Mouse (Mus musculus) G1E (cell line): Measurements from ENCODE around the gene Kcnma1. TPM values are rescaled to one million over a fixed set of nuclear protein-coding genes. Genes with fewer than 3 reads are reported as not detected.

Experiments
- ATAC-seq: 2 replicates; pipeline ENCODE4 v1.8.0; 2016; ENCODE audit warnings: mild to moderate bottlenecking; ENCODE audit not compliant: insufficient number of reproducible peaks, poor library complexity, low FRiP score, severe bottlenecking; ENCODE audit errors: extremely low read depth
- DNase-seq: peaks from one replicate; pipeline ENCODE4 v3.0.0; 2012; ENCODE audit warnings: low spot score
- H3K27me3 ChIP-seq: 2 replicates; pipeline ENCODE4 v1.6.1; 2012; ENCODE audit warnings: mild to moderate bottlenecking, low read length, inconsistent platforms; ENCODE audit not compliant: insufficient read depth
- H3K36me3 ChIP-seq: replicated peaks from 2 replicates; pipeline ENCODE3; 2012; ENCODE audit warnings: mild to moderate bottlenecking, inconsistent platforms
- H3K4me1 ChIP-seq: 2 replicates; pipeline ENCODE4 v1.6.1; 2012; ENCODE audit warnings: low read depth, low read length, inconsistent platforms, mixed read lengths; ENCODE audit not compliant: insufficient read depth
- H3K4me3 ChIP-seq: 2 replicates; pipeline ENCODE4 v1.5.1; 2012; ENCODE audit warnings: low read depth, mild to moderate bottlenecking, inconsistent platforms, low read length, moderate library complexity, mixed read lengths
- H3K9me3 ChIP-seq: replicated peaks from 2 replicates; pipeline ENCODE4 v1.6.1; 2012; ENCODE audit warnings: inconsistent platforms
- CTCF ChIP-seq: IDR thresholded peaks from 2 replicates; pipeline ENCODE4 v1.5.1; 2012; ENCODE audit warnings: low read depth, low read length, inconsistent platforms, mixed read lengths
- GATA1 ChIP-seq: IDR thresholded peaks from 2 replicates; pipeline ENCODE4 v1.6.1; 2012; ENCODE audit warnings: borderline replicate concordance, low read length, inconsistent platforms, mixed read lengths
- GATA2 ChIP-seq: IDR thresholded peaks from 2 replicates; pipeline ENCODE4 v1.6.1; 2012; ENCODE audit warnings: low read depth, low read length, inconsistent platforms, borderline replicate concordance
- POLR2AphosphoS5 ChIP-seq: IDR thresholded peaks from 2 replicates; pipeline ENCODE4 v1.6.1; 2012; ENCODE audit warnings: low read depth, low read length, inconsistent platforms; ENCODE audit not compliant: insufficient replicate concordance
- TAL1 ChIP-seq: conservative IDR thresholded peaks from 2 replicates; pipeline ENCODE4 v1.6.1; 2012; ENCODE audit warnings: low read depth, low read length, inconsistent platforms, mixed read lengths
- polyA plus RNA-seq: library from polyadenylated mRNA; stranded (reverse); fragments of >175 nt; gene quantifications from 2 replicates; pipeline ENCODE4 v1.2.3, GENCODE M21; 2012
- total RNA-seq, 2 experiments: library from RNA; stranded (forward) in 1 of 2; stranded (reverse) in 1 of 2; fragments of 200-1000 nt in 1 of 2; fragments of >200 nt in 1 of 2; fragmentation: Nextera tagmentation in 1 of 2; gene quantifications; 2 replicates each; pipeline ENCODE4 v1.2.3; 2014 to 2017

Kcnma1 gene
- total and polyA plus RNA-seq, 3 experiments, result 0.27 TPM; not detected in 2

GRCm38 (mm10) chr14:23911108-23911629 lies 103.1 kb downstream of the Kcnma1 start:
- no peaks in the 10 kb centered on the region for H3K27me3 ChIP-seq
- H3K36me3 ChIP-seq, result no peaks in the 10 kb centered on the region
- TF ChIP-seq CTCF (no peak), POLR2AphosphoS5 (no peak), TAL1 (no peak), GATA2 (no peak), GATA1 (no peak)
- H3K4me3 ChIP-seq, result no peak overlapping the region
- H3K4me1 ChIP-seq, result no peaks in the 10 kb centered on the region
- no peaks in the 10 kb centered on the region for H3K9me3 ChIP-seq
- no peak for DNase-seq
- no peak for ATAC-seq

- Histone ChIP-seq H3K4me1 (no peaks in the 10 kb centered on the region), H3K9me3 (no peaks in the 10 kb centered on the region), H3K27me3 (no peaks in the 10 kb centered on the region), H3K4me3 (no peak overlapping the region), H3K36me3 (no peaks in the 10 kb centered on the region)
- ATAC-seq, result no peak
- no peak for DNase-seq
- TF ChIP-seq TAL1 (no peak), GATA2 (no peak), GATA1 (no peak), POLR2AphosphoS5 (no peak), CTCF (no peak)
Measured at GRCm38 (mm10) chr14:23908564-23908963, 105.7 kb downstream of the Kcnma1 start.

- H3K9me3 ChIP-seq, result no peaks in the 10 kb centered on the region
- no peaks in the 10 kb centered on the region for H3K4me1 ChIP-seq
- H3K36me3 ChIP-seq, result no peaks in the 10 kb centered on the region
- ATAC-seq (no peak), DNase-seq (no peak)
- TF ChIP-seq GATA2, result no peak
- TF ChIP-seq CTCF, result no peak
- no peak for TF ChIP-seq GATA1
- no peak for TF ChIP-seq POLR2AphosphoS5
- TF ChIP-seq TAL1, result no peak
- H3K27me3 ChIP-seq, result no peaks in the 10 kb centered on the region
- H3K4me3 ChIP-seq, result no peak overlapping the region
Measured at GRCm38 (mm10) chr14:23902636-23903279, 111.5 kb downstream of the Kcnma1 start.

- no peaks in the 10 kb centered on the region for H3K27me3 ChIP-seq
- H3K4me3 ChIP-seq, result no peak overlapping the region
- ATAC-seq (no peak), DNase-seq (no peak)
- no peaks in the 10 kb centered on the region for H3K9me3 ChIP-seq
- TF ChIP-seq GATA2 (no peak), CTCF (no peak), TAL1 (no peak), GATA1 (no peak)
- no peaks in the 10 kb centered on the region for H3K36me3 ChIP-seq
- H3K4me1 ChIP-seq, result no peaks in the 10 kb centered on the region
Measured at GRCm38 (mm10) chr14:23899462-23899861, 114.8 kb downstream of the Kcnma1 start.

DNA sequence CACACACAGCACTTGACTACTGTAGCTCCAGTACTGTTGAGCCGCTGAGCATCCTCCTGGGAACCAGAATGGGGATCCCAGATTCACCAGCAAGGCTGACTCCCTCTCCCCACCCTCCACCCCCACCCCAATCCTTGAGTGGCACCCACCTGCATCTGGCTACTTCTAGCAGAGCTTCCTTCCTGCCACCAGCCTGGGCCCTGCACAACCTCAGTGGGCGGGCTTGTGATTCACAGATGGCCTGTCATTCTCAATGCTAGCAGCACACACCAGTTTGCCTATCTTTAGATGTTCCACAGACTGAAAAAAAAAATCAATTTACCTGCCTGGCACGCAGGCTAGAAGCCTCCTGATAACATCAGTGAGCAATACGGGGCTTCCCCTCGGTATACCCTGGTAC lies 116.5 kb downstream of the Kcnma1 start:
- Histone ChIP-seq H3K4me1 (no peaks in the 10 kb centered on the region), H3K27me3 (no peaks in the 10 kb centered on the region), H3K9me3 (no peaks in the 10 kb centered on the region), H3K36me3 (no peaks in the 10 kb centered on the region), H3K4me3 (no peak overlapping the region)
- DNase-seq (no peak), ATAC-seq (no peak)
- TF ChIP-seq POLR2AphosphoS5, result no peak
- no peak for TF ChIP-seq TAL1
- no peak for TF ChIP-seq GATA2
- no peak for TF ChIP-seq GATA1
- TF ChIP-seq CTCF, result no peak

- H3K36me3 ChIP-seq, result no peaks in the 10 kb centered on the region
- no peaks in the 10 kb centered on the region for H3K27me3 ChIP-seq
- ATAC-seq (no peak), DNase-seq (no peak)
- no peaks in the 10 kb centered on the region for H3K9me3 ChIP-seq
- no peak overlapping the region for H3K4me3 ChIP-seq
- no peaks in the 10 kb centered on the region for H3K4me1 ChIP-seq
- TF ChIP-seq POLR2AphosphoS5 (no peak), TAL1 (no peak), GATA1 (no peak), GATA2 (no peak), CTCF (no peak)
Measured at GRCm38 (mm10) chr14:23896036-23896435, 118.3 kb downstream of the Kcnma1 start.
